Mouse (Mus musculus) hindbrain, embryonic 11.5 days (tissue): ENCODE data around the gene Ube2e1. TPM values are rescaled to one million over a fixed set of nuclear protein-coding genes. Genes with fewer than 3 reads are reported as not detected.

Experiments used
- ATAC-seq: fragments of 200-750 bp; cut with Nextera tagmentation; 2 replicates; pipeline ENCODE4 v1.8.0; 2017; ENCODE audit warnings: mild to moderate bottlenecking, moderate TSS enrichment, moderate library complexity; ENCODE audit not compliant: low FRiP score
- DNase-seq: peaks from one replicate; pipeline ENCODE4 v3.0.0-alpha.2; 2015; ENCODE audit warnings: low spot score
- H3K27ac ChIP-seq: fragments of 300-500 bp; sonication (generic); 2 replicates; pipeline ENCODE4 v1.5.1; 2014; ENCODE audit warnings: mild to moderate bottlenecking, low read depth, low read length
- H3K27me3 ChIP-seq: fragments of 300-500 bp; sonication (generic); 2 replicates; pipeline ENCODE4 v1.6.1; 2014; ENCODE audit warnings: mild to moderate bottlenecking, low read length, moderate library complexity, mixed read lengths; ENCODE audit not compliant: control insufficient read depth, insufficient read depth
- H3K36me3 ChIP-seq: fragments of 300-500 bp; sonication (generic); 2 replicates; pipeline ENCODE4 v1.6.1; 2014; ENCODE audit warnings: mild to moderate bottlenecking, low read length, moderate library complexity, mixed read lengths; ENCODE audit not compliant: control insufficient read depth, insufficient read depth
- H3K4me1 ChIP-seq: fragments of 300-500 bp; sonication (generic); replicated peaks from 2 replicates; pipeline ENCODE4 v1.6.1; 2014; ENCODE audit warnings: low read length, mixed read lengths; ENCODE audit not compliant: control insufficient read depth, insufficient read depth
- H3K4me2 ChIP-seq: fragments of 300-500 bp; sonication (generic); replicated peaks from 2 replicates; pipeline ENCODE4 v1.6.1; 2014; ENCODE audit warnings: mild to moderate bottlenecking, low read depth, low read length
- H3K4me3 ChIP-seq: fragments of 300-500 bp; sonication (generic); 2 replicates; pipeline ENCODE4 v1.5.1; 2014; ENCODE audit warnings: low read depth, low read length
- H3K9ac ChIP-seq: fragments of 300-500 bp; sonication (generic); 2 replicates; pipeline ENCODE4 v1.6.1; 2014; ENCODE audit warnings: low read depth, low read length
- H3K9me3 ChIP-seq: fragments of 300-500 bp; sonication (generic); 2 replicates; pipeline ENCODE4 v1.6.1; 2016; ENCODE audit warnings: low read length; ENCODE audit not compliant: control insufficient read depth
- WGBS: fragments of 180-500 bp; shearing (Covaris S2); extraction: QIAGEN DNeasy Blood & Tissue Kit; methylation state at CpG from one replicate; pipeline ENCODE4 v1.1.7; 2014; 5-methylcytosine and 5-hydroxymethylcytosine counted together
- polyA plus RNA-seq: library from polyadenylated mRNA; unstranded; fragments of >200 nt; fragmentation: Nextera tagmentation; extraction: Ambion mirVana; gene quantifications from 2 replicates; pipeline ENCODE4 v1.2.1, GENCODE M21; 2014

Gene Ube2e1
- polyA plus RNA-seq, 1 experiment from 2014 or later, result 81.9 TPM

- ATAC-seq (no peak), DNase-seq (no peak)
- no peak overlapping the region for H3K4me3 ChIP-seq
- no peaks in the 10 kb centered on the region for H3K4me1 ChIP-seq
- H3K27ac ChIP-seq, result no peak overlapping the region
- no peak overlapping the region for H3K9ac ChIP-seq
- WGBS, result 87% methylated on average over 3 of the region's 3 CpGs
- H3K36me3 ChIP-seq, result no peaks in the 10 kb centered on the region
- no peaks in the 10 kb centered on the region for H3K27me3 ChIP-seq
- H3K9me3 ChIP-seq, result no peaks in the 10 kb centered on the region
- H3K4me2 ChIP-seq, result no peak overlapping the region
Measured at GRCm38 (mm10) chr14:18301591-18301990, 30.1 kb downstream of the Ube2e1 start.

- no peak for ATAC-seq
- H3K4me1 ChIP-seq, result no peaks in the 10 kb centered on the region
- no peak overlapping the region for H3K27ac ChIP-seq
- H3K4me3 ChIP-seq, result no peak overlapping the region
- H3K9me3 ChIP-seq, result no peaks in the 10 kb centered on the region
- H3K27me3 ChIP-seq, result no peaks in the 10 kb centered on the region
- WGBS, result 93% methylated on average over 2 of the region's 2 CpGs
- DNase-seq, result no peak
- no peak overlapping the region for H3K4me2 ChIP-seq
- H3K9ac ChIP-seq, result no peak overlapping the region
- H3K36me3 ChIP-seq, result no peaks in the 10 kb centered on the region
Measured at GRCm38 (mm10) chr14:18300676-18301075, 31.0 kb downstream of the Ube2e1 start.

GRCm38 (mm10) chr14:18298874-18299273 lies 32.8 kb downstream of the Ube2e1 start:
- no peak overlapping the region for H3K9ac ChIP-seq
- H3K9me3 ChIP-seq, result no peaks in the 10 kb centered on the region
- no peaks in the 10 kb centered on the region for H3K36me3 ChIP-seq
- DNase-seq (no peak), ATAC-seq (no peak)
- no peaks in the 10 kb centered on the region for H3K27me3 ChIP-seq
- H3K4me2 ChIP-seq, result no peak overlapping the region
- H3K4me1 ChIP-seq, result no peaks in the 10 kb centered on the region
- no peak overlapping the region for H3K4me3 ChIP-seq
- H3K27ac ChIP-seq, result no peak overlapping the region
- WGBS, result 90% methylated on average over 2 of the region's 2 CpGs

GRCm38 (mm10) chr14:18297441-18297840 lies 34.2 kb downstream of the Ube2e1 start:
- Histone ChIP-seq H3K36me3 (no peaks in the 10 kb centered on the region), H3K4me1 (no peaks in the 10 kb centered on the region), H3K9ac (no peak overlapping the region), H3K9me3 (no peaks in the 10 kb centered on the region), H3K4me3 (no peak overlapping the region), H3K27ac (no peak overlapping the region), H3K4me2 (no peak overlapping the region), H3K27me3 (no peaks in the 10 kb centered on the region)
- 85% methylated on average over 2 of the region's 2 CpGs for whole genome bisulfite sequencing
- ATAC-seq, result no peak
- DNase-seq, result no peak

- Histone ChIP-seq H3K9ac (no peak overlapping the region), H3K4me2 (no peak overlapping the region), H3K27me3 (no peaks in the 10 kb centered on the region), H3K4me3 (no peak overlapping the region), H3K27ac (no peak overlapping the region), H3K9me3 (no peaks in the 10 kb centered on the region), H3K36me3 (no peaks in the 10 kb centered on the region), H3K4me1 (no peaks in the 10 kb centered on the region)
- 85% methylated on average over 3 of the region's 3 CpGs for WGBS
- ATAC-seq, result no peak
- DNase-seq, result no peak
Measured at GRCm38 (mm10) chr14:18292578-18292977, 39.1 kb downstream of the Ube2e1 start.

GRCm38 (mm10) chr14:18292111-18292510 lies 39.5 kb downstream of the Ube2e1 start:
- 94% methylated on average over 3 of the region's 3 CpGs for WGBS
- Histone ChIP-seq H3K4me2 (no peak overlapping the region), H3K27ac (no peak overlapping the region), H3K36me3 (no peaks in the 10 kb centered on the region), H3K4me3 (no peak overlapping the region), H3K9me3 (no peaks in the 10 kb centered on the region), H3K9ac (no peak overlapping the region), H3K4me1 (no peaks in the 10 kb centered on the region), H3K27me3 (no peaks in the 10 kb centered on the region)
- DNase-seq, result no peak
- ATAC-seq, result no peak

- H3K4me3 ChIP-seq, result no peak overlapping the region
- 71% methylated on average over 2 of the region's 2 CpGs for WGBS
- H3K27me3 ChIP-seq, result no peaks in the 10 kb centered on the region
- no peak for ATAC-seq
- H3K36me3 ChIP-seq, result no peaks in the 10 kb centered on the region
- H3K9ac ChIP-seq, result no peak overlapping the region
- no peaks in the 10 kb centered on the region for H3K9me3 ChIP-seq
- DNase-seq, result no peak
- no peaks in the 10 kb centered on the region for H3K4me1 ChIP-seq
- H3K27ac ChIP-seq, result no peak overlapping the region
- no peak overlapping the region for H3K4me2 ChIP-seq
Measured at GRCm38 (mm10) chr14:18287391-18287790, 44.3 kb downstream of the Ube2e1 start.

- ATAC-seq, result no peak
- H3K4me2 ChIP-seq, result no peak overlapping the region
- H3K4me3 ChIP-seq, result no peak overlapping the region
- WGBS, result 94% methylated on average over 2 of the region's 2 CpGs
- no peaks in the 10 kb centered on the region for H3K9me3 ChIP-seq
- H3K27me3 ChIP-seq, result no peaks in the 10 kb centered on the region
- no peak for DNase-seq
- no peaks in the 10 kb centered on the region for H3K4me1 ChIP-seq
- H3K9ac ChIP-seq, result no peak overlapping the region
- no peak overlapping the region for H3K27ac ChIP-seq
- no peaks in the 10 kb centered on the region for H3K36me3 ChIP-seq
Measured at GRCm38 (mm10) chr14:18286441-18286840, 45.2 kb downstream of the Ube2e1 start.

- no peak overlapping the region for H3K27ac ChIP-seq
- WGBS, result 92% methylated on average over 3 of the region's 3 CpGs
- ATAC-seq (no peak), DNase-seq (no peak)
- H3K4me1 ChIP-seq, result no peaks in the 10 kb centered on the region
- H3K4me2 ChIP-seq, result no peak overlapping the region
- no peak overlapping the region for H3K4me3 ChIP-seq
- no peaks in the 10 kb centered on the region for H3K9me3 ChIP-seq
- H3K9ac ChIP-seq, result no peak overlapping the region
- H3K27me3 ChIP-seq, result no peaks in the 10 kb centered on the region
- no peaks in the 10 kb centered on the region for H3K36me3 ChIP-seq
Measured at GRCm38 (mm10) chr14:18285476-18285875, 46.2 kb downstream of the Ube2e1 start.
